Mouse (Mus musculus): ENCODE results near the gene Fam228b. TPM values are rescaled to one million over a fixed set of nuclear protein-coding genes. Genes with fewer than 3 reads are reported as not detected.
"Not testable (repeated sequence)": the region's sequence is repeated elsewhere in the genome, so short reads cannot be mapped to it uniquely, and the experiment has no call there.

Gene Fam228b
- total RNA-seq, 2 experiments from 2014 or later: not detected

GRCm38 (mm10) chr12:4754451-4754850 lies 14.6 kb downstream of the Fam228b start:
- ATAC-seq (replicated peaks; ENCODE audit: low FRiP score, poor library complexity, severe bottlenecking): not testable (repeated sequence)

DNA sequence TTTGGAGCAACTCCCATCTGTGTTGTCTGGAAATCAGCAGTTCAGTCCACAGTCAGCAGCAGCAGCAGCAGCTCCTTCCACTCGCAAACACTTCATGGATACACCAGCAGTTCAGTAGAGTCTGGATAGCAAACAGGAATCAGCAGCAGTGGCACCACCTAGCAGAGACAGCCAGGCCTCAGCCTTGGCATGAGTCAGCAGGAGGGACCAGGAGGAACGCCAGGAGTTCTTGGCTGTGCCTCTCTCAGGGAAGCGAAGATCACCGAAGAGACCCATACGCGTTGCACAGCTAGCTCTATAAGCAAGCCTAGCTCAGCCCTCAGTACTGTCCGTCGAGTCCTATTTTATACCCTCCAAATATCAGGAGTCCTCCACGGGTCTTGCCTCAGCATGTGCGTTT lies 24.6 kb downstream of the Fam228b start:
- ATAC-seq (replicated peaks; ENCODE audit: low FRiP score, poor library complexity, severe bottlenecking): no peak

- no peak for ATAC-seq (replicated peaks; ENCODE audit: low FRiP score, poor library complexity, severe bottlenecking)
Measured at GRCm38 (mm10) chr12:4742183-4742582, 26.9 kb downstream of the Fam228b start.

- no peak for ATAC-seq (replicated peaks; ENCODE audit: low FRiP score, poor library complexity, severe bottlenecking)
Measured at GRCm38 (mm10) chr12:4740823-4741222, 28.2 kb downstream of the Fam228b start.

DNA sequence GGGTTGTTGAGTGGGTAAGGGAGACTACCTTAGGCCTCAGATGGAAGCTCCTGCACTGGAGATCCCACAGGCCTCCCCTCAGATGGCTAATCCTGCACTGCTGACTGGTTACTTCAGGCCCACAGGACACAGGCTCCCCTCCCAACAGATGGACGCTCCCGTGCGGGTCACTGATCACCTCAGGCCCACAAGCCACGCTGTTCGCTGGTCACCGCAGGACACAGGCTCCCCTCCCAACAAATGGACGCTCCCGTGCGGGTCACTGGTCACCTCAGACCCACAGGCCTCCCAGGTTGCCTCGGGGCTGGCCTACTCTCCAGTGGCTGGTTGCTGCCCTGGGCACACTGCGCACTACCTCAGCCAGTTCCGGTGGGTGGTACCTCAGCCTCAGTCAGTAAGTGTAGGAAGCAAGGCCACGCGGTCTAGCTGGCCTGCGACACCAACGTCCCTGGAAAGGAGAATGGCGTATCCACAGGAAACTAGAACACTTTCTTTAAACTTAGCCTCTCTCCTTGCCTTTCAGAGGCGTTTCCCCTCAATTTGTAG lies 31.0 kb downstream of the Fam228b start, which contains the start of gene Fam228a:
Gene Fam228a (minus strand): TSS at position 400 of the 546 bp plus-strand sequence.
- no peak for ATAC-seq (replicated peaks; ENCODE audit: low FRiP score, poor library complexity, severe bottlenecking)

DNA sequence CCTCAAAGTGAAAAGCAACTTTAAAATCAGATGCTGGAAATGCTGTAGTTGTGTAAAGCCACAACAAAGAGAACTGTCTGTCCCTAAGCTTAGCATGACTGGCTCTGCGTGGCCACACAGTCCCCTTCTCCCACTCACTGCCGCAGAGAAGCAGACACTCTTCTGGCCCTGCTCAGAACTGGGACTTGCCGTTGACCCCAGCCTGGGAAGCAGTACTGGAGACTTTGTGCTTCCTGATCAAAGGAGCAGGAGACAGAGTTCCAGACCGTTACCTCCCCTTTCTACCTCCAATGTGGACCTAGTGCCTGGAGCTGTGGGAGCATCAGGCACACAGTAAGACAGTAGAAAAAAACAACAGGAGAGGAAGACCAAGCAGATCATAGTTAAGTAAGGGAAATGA lies 36.7 kb downstream of the Fam228b start:
- no peak for ATAC-seq (replicated peaks; ENCODE audit: low FRiP score, poor library complexity, severe bottlenecking)

- no peak for ATAC-seq (replicated peaks; ENCODE audit: low FRiP score, poor library complexity, severe bottlenecking)
Measured at GRCm38 (mm10) chr12:4731629-4732028, 37.4 kb downstream of the Fam228b start.

DNA sequence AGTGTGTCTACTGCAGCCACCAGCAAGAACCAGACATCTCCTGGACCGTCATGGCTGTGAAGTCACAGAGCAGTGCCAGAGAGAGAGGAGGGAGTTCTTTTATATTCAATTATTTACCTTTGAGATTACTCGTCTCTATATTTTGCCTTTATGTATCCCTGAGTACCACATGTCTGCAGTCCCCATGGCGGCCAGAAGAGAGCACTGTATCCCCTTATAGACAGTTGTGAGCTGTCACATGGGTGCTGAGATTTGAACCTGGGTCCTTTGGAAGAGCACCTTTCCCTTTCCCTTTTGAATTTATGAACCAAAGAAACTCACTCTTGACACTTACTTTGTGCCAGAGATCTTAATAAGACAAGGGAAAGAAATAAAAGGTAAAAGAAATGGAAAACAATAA lies 39.9 kb downstream of the Fam228b start:
- no peak for ATAC-seq (replicated peaks; ENCODE audit: low FRiP score, poor library complexity, severe bottlenecking)

- ATAC-seq (replicated peaks; ENCODE audit: low FRiP score, poor library complexity, severe bottlenecking): peak; percentile 59
Measured at GRCm38 (mm10) chr12:4719762-4720754, 49.0 kb downstream of the Fam228b start.

- ATAC-seq (replicated peaks; ENCODE audit: low FRiP score, poor library complexity, severe bottlenecking): no peak
Measured at GRCm38 (mm10) chr12:4719066-4719761, 49.9 kb downstream of the Fam228b start.

DNA sequence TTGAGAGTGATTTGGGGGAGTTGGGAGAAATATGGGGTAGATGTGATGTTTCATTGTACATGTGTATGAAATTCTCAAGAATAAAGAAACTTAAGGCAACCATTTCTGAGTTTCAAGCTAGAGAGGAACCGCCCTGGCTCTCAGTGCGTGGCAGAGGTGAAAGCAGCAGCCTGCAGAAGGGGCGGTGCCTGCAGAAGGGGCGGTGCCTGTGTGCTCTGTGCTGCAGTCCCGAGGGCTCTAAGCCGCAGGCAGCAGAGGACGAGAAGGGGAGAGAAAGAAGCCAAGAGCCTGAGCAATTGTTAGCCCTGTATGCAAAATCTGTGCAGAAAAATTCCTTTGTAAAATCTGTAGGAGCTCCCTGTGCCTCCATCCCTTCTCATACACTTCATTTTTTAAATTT lies 51.6 kb downstream of the Fam228b start:
- ATAC-seq (replicated peaks; ENCODE audit: low FRiP score, poor library complexity, severe bottlenecking): peak; percentile 95

DNA sequence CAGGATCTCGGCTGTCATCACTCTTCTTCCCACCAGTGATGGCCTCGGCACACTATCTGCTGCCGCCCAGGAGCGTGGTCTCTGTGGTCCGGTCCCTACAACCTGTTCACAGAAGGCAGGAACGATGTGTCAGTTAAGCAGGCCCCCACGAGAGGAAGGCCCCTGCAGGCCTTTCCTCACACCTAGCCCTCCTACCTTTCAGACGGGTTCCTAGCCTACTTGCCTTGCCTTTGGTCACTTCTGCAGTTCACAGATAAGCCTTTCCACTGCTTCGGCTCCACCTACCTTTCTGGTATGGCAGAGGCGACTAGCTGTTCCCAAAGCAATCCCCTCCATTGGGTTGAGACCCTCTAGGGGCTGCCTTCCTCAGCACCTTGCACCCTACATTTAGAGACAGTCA lies 53.5 kb downstream of the Fam228b start:
- peak; percentile 65 for ATAC-seq (replicated peaks; ENCODE audit: low FRiP score, poor library complexity, severe bottlenecking)

DNA sequence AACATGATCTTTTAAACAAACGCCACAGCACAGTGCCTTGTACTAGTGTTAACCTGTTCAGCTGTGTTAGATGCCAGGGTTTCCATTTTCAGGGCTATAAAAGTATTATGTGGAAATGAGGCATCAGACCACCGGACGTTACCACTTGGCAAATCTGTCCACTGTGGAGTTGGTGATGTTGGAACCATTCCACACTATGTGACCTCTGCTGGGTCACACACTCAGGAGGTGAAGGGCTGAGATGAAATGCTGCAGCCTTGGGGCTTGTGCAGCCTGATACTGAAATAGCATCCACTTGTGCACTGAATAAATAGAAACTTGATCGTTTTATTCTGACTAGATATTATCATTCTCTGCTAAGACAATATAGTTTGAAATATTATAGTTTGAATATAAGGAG lies 55.7 kb downstream of the Fam228b start:
- no peak for ATAC-seq (replicated peaks; ENCODE audit: low FRiP score, poor library complexity, severe bottlenecking)

DNA sequence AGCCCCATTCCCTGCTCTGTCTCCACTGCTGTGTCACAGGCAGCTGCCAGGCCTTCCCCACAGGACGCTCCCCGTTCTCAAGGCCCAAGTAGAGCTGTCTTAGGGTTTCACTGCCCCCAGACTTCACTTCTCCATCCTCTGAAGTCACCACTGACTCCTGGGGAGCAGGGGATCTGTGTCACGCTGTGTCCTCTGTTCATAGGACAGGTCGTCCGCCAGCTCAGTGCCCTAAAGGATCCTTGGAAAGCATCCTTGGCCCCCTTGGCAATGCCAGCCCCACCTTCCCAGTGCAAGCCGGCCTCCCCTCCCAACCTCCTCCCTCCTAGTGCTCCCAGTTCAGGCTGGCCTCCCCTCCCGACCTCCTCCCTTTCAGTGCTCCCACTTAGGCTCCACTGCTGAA lies 59.1 kb downstream of the Fam228b start:
- ATAC-seq (replicated peaks; ENCODE audit: low FRiP score, poor library complexity, severe bottlenecking): no peak

DNA sequence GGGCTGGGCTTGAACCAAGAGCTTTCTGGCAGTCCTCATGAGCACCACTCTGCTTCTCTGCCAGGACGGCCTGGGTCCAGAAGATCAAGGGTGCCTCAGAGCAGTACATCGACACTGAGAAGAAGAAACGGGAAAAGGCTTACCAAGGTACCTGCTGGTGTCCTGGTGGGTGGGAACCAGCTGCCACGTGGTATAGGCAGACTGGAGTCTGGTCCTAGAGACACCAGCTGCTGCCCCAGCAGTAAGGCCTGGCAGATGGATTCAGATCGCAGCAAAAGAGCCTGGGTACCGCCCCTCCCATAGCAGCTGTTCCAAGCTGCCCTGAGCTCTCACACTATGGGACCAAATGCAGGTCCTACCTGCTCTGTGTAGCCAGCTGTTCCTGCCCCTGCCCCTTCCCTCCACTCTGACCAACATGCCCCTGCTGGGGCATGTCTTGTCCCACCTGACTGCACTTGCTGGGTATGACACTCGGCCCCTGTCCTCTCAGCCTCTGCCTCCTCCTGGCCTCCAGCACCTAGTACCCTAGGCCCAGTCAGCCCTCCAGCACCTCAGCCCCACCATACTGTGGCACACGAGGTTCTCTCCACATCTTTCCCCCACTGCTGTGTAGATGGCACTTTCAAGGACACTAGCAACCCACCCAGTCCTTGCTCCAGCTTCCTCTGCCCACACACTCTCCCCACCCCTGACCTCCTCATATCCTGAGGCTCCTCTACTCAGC lies 60.0 kb downstream of the Fam228b start:
- peak; percentile 22; the same call in 1 of the 2 replicates for ATAC-seq (replicated peaks; ENCODE audit: low FRiP score, poor library complexity, severe bottlenecking)

- no peak for ATAC-seq (replicated peaks; ENCODE audit: low FRiP score, poor library complexity, severe bottlenecking)
Measured at GRCm38 (mm10) chr12:4708296-4708695, 60.8 kb downstream of the Fam228b start.

- ATAC-seq (replicated peaks; ENCODE audit: low FRiP score, poor library complexity, severe bottlenecking): no peak
Measured at GRCm38 (mm10) chr12:4707488-4708017, 61.5 kb downstream of the Fam228b start.

DNA sequence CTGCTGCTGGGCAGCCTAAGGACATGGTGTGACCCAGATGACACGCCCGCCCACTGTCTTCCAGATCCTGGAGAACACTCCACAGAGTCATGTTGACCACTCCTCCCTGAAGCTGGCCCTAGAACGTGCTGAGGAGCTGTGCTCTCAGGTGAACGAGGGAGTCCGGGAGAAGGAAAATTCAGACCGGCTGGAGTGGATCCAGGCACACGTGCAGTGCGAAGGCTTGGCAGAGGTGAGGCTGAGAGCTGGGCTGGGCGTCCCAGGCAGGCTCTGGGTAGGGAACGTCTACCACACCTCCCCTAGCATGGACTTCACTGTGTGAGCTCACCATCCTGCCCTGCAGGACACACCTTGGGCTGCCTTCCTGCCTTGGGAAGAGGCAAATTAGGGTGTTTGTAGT lies 62.2 kb downstream of the Fam228b start:
- no peak for ATAC-seq (replicated peaks; ENCODE audit: low FRiP score, poor library complexity, severe bottlenecking)

DNA sequence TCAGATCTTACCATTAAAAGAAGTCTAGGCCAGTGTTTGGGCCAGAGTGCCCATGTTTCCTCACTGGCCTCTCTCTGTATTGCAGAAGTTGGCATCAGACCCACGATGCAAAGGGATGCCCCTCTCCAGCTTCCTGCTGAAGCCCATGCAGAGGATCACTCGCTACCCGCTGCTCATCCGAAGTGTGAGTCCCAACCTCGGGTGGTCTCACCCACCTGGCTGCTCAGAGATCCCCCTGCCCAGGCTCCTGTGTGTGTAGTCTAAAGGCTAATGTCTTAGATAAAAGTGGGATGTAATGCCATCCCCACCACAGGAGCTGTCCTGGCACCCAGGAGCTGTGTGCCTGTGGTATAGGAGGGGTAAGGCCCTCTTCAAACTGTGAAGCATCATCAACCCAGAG lies 62.9 kb downstream of the Fam228b start:
- ATAC-seq (replicated peaks; ENCODE audit: low FRiP score, poor library complexity, severe bottlenecking): no peak

DNA sequence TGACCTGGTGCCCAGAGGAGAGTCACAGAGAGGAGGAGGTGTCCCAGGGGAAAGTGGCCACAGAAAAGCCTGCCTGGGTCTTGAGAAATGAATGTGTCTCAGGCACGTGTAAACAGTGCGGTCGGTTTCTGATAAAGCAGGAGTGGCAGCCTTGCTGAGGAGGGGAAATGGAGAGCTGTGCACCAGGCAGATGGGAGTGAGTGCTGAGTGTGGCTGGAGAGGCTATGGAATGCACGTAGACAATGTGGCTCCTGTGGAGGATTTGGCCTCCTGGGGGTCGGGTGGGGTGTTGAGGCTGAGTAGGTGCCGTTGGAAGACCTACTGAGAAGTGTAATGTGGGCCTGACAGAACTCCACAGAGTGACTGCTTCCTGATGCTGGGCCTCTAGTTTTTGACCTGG lies 63.4 kb downstream of the Fam228b start:
- not testable (repeated sequence) for ATAC-seq (replicated peaks; ENCODE audit: low FRiP score, poor library complexity, severe bottlenecking)
